Mouse (Mus musculus) inflammation-experienced regulatory T-cells, adult 6 months (primary cell): Measurements from ENCODE around the gene Tmtc2. TPM values are rescaled to one million over a fixed set of nuclear protein-coding genes. Genes with fewer than 3 reads are reported as not detected.

Experiments
- ATAC-seq: one replicate; pipeline ENCODE4 v1.8.0; 2017
- polyA plus RNA-seq, 3 experiments: library from polyadenylated mRNA; unstranded; fragments of 100-300 nt; shearing (Covaris generic); gene quantifications; one replicate each; pipeline ENCODE4 v1.2.1; 2017

Gene Tmtc2
- polyA plus RNA-seq, 3 experiments from 2014 or later, result 0.15 TPM; not detected in 2

- no peak for ATAC-seq
These were observed 432.1 kb downstream of the Tmtc2 start for GRCm38 (mm10) chr10:105142201-105142600.
